Mouse (Mus musculus): Measurements from ENCODE around the gene Fbxw2.
A peak's percentile ranks its signal among the peaks of the same experiment; 100 is the strongest.
"Not testable (repeated sequence)": the region's sequence is repeated elsewhere in the genome, so short reads cannot be mapped to it uniquely, and the experiment has no call there.

Fbxw2 gene

GRCm38 (mm10) chr2:34772252-34773235, 53.6 kb downstream of the Fbxw2 start:
- no peak for DNase-seq

DNA sequence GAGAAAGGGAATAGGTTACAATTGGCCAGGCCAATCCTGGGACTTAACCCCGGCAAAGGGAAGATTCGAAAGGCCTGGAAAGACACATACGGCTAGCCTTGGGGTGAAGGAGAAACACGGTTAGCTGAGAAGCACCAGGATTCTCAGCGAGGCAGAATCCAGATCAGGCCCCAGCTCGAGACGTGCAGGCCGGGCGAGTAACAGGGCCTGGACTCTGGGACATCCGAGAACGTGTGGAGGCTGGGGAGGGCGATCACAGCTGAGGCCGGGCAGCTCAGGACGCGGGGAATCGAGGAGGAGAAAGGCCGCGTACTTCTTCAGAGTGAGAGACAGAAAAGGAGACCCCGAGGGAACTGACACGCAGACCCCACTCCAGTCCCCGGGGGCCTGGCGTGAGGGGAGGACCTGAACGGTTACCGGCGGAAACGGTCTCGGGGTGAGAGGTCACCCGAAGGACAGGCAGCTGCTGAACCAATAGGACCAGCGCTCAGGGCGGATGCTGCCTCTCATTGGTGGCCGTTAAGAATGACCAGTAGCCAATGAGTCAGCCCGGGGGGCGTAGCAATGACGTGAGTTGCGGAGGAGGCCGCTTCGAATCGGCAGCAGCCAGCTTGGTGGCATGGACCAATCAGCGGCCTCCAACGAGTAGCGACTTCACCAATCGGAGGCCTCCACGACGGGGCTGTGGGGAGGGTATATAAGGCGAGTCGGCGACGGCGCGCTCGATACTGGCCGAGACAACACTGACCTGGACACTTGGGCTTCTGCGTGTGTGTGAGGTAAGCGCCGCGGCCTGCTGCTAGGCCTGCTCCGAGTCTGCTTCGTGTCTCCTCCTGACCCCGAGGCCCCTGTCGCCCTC, 54.5 kb downstream of the Fbxw2 start, which contains the start of gene Hspa5:
TSS of gene Hspa5 (plus strand) at position 603 of the 859 bp plus-strand sequence.
- peak; percentile 100 for DNase-seq

DNA sequence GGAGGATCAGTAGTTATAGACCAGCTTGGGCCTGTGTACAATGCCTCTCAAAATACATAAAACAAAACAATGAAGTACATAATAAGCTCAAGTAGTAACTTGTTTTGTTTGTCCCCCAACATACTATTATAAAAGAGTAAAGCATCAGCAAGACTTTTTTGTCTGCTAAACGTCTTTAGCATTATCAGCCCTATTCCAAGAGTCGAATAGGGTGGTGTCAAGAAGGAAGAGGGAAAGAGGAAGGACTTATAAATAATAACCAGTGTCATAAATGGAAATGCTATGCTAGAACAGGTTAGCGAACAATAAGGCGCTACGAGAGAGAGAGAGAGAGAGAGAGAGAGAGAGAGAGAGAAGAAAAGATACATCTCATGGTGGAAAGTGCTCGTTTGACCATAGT, 55.2 kb downstream of the Fbxw2 start:
- DNase-seq = no peak

- DNase-seq = no peak
Observed at GRCm38 (mm10) chr2:34770049-34770448, 56.1 kb downstream of the Fbxw2 start.

DNA sequence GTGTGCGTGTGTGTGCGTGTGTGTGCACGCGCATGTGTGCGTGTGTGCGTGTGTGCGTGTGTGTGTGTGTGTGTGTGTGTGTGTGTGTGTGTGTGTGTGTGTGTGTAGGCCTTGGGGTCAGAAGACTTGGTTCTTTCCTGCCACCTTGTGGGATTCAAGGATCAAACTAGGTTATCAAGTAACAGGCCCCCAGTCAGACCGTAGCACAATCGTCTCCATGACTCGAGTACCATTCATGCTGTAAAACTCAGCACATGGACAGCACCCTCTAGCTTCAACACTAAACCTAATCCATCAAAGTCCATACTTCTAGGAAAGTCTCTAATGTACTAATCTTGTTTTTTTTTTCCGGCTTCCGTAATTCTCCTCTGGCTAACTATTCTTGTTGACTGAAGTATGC, 61.3 kb downstream of the Fbxw2 start:
- no peak for DNase-seq

DNA sequence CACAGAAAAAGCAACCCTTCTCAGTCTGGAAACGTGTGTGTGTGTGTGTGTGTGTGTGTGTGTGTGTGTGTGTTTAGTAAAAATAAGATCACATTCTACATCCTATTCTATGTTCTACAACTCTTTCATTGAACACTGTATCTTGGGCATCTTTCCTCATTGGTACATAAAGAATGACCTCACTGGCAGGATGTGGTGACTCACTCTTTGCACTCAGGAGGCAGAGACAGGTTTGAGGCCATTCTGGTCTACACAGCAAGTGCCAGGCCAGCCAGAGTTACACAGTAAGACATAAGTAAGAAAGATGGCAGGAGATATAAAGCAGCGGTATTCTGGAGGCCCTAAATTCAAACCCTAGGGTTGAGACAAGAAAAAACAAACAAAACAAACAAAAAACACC, 63.2 kb downstream of the Fbxw2 start:
- no peak for DNase-seq

- no peak for DNase-seq
Observed at GRCm38 (mm10) chr2:34762174-34762573, 63.9 kb downstream of the Fbxw2 start.

GRCm38 (mm10) chr2:34761272-34761671, 64.8 kb downstream of the Fbxw2 start:
- DNase-seq = not testable (repeated sequence)

DNA sequence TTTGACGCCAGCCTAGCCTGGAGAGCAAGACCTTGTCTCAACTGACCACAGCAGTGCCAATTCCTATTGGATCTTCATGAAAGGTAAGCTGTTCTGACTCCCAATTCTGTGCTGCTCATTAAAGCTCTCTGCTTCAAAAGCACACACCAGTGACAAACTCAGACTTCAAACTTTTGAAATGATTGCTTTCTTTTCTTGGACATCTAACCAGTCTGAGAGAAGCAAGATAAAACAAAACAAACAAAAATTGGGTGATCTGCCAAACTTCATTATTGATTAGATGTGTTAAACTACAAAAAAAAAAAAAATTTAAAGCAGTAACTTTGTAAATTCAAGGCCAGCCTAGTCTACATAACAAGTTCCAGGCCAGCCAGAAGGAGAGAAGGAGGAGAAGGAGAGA, 68.8 kb downstream of the Fbxw2 start:
- DNase-seq = no peak

DNA sequence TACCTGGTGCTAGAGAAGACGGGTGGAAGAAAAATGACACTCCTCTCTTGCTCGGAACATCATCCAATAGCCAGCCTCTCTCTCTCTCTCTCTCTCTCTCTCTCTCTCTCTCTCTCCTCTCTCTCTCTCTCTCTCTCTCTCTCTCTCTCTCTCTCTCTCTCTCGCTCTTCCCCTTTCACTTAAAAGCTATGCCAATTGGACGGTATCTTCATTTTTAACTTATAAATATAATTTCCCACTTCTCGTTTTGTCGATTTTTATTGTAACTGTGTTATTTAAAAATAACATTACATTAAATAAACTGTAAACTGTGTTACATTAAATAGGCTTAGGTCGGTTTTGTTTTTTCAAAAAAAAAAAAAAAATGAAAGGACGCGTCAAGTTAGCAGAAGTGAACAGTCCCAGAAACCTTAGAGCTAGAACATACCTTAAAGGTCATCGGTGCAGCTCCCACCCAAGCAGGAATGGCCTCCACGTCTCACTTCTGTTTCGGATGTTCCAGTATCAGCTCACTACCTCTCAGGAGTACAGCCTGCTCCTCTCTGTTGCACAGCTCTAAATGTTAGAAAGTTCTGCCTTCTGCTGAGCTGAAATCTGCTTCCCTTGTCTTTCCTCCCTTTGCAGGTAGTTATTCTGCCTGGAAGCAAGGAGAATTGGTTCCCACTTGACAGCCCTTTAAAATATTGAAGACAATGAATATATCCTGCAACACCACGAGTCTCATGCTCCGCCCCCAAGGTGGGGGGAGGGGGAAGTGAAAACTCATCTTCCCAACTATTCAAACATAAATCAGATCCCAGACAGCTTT, 71.4 kb downstream of the Fbxw2 start, which contains the start of gene Gapvd1:
TSS of gene Gapvd1 (minus strand) at position 682 of the 808 bp plus-strand sequence.
- peak; percentile 57 for DNase-seq
